Mouse (Mus musculus) spleen, adult 18-20 months (tissue): ENCODE results near the gene Pdxdc1.
"Not testable (repeated sequence)": the region's sequence is repeated elsewhere in the genome, so short reads cannot be mapped to it uniquely, and the experiment has no call there.

Source experiments
- DNase-seq, 2 experiments: peaks; one replicate each; pipeline ENCODE4 v3.0.0; 2022; ENCODE audit warnings: mixed read lengths in 2 of 2

Gene Pdxdc1

DNA sequence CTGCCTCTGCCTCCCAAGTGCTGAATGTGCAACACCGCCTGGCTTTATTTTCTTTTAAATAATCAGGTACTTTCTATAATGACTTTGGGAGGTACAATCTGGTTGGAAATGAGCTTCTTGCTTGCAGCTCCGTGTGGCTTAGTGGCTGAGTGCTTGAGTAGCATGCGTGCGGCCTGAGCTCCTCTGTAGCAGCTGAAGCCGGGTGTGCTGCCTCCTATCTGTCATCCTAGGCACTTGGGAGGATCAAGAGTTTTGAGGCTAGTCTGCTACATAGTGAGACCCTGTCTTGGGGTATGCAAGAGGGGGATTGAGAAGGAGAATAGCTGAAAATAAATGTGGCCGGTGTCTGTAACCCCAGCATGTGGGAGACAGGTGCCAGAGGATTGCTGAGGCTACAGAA, 90.8 kb downstream of the Pdxdc1 start:
- no peak for DNase-seq

DNA sequence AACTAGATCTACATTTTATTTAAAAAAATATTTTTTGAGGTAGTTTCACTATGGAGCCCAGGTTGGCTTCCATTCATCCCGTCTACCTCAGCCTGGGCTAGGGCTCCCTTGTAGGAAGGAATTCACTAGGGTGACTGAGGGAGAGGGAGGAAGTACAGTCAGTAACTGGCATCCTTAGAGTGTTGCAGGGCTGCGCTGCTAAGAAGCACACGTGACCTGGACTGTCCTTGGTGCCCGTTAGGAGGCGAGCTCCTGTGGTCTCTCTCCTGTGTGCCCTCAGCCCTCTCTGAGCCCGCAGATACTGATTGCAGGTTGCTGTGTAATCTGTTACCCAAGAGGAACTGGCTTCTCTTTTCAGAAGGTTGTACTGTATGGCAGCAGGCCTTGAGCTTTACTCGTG, 94.5 kb downstream of the Pdxdc1 start:
- DNase-seq, result no peak

- no peak for DNase-seq
Measured at GRCm38 (mm10) chr16:13807616-13808015, 95.3 kb downstream of the Pdxdc1 start.

GRCm38 (mm10) chr16:13804666-13805065, 98.3 kb downstream of the Pdxdc1 start:
- no peak for DNase-seq

DNA sequence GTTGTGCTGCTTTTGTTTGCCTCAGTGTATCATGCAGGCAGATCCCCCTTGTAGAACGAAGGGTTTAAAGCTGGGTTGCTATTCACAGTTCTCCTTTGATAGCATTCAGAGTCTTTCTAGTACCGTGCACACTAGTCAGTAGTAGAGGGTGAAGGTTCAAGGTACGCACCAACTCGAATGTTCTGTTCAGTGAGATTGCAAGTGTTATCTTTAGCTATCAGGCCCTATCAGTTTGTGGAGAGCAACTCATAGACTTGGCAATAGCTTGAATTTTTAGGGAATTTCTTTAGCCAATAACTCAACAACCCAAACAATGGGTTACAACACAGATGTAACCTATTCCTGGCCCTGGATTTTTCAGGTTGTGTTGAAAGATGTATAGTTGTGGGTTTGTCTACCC, 101.7 kb downstream of the Pdxdc1 start:
- no peak for DNase-seq

- no peak for DNase-seq
Measured at GRCm38 (mm10) chr16:13796746-13797175, 106.2 kb downstream of the Pdxdc1 start.

DNA sequence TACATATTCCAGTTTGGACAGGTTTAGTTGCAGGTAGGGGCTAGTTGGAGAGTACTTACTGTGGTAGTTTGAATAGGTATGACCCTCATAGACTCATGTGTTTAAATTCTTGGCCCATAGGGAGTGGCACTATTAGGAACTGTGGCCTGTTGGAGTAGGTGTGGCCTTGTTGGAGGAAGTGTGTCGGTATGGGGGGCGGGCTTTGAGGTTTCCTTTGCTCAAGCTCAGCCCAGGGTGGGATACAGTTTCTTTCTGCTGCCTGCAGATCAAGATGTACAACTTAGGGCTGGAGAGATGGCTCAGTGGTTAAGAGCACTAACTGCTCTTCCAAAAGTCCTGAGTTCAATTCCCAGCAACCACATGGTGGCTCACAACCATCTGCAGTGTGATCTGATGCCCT, 109.5 kb downstream of the Pdxdc1 start:
- not testable (repeated sequence) for DNase-seq

- DNase-seq, result no peak
Measured at GRCm38 (mm10) chr16:13785932-13786331, 117.0 kb downstream of the Pdxdc1 start.
